Mouse (Mus musculus) cerebellum, postnatal 14 days (tissue): ENCODE measurements at regions not wholly inside any gene's neighbourhood (a gene's known extent, or its start where the extent isn't known, plus 50 kb on each side); places are given as distances from the start of the nearest gene placed in this dataset.

Experiments
- DNase-seq, 2 experiments: peaks; one replicate each; pipeline ENCODE4 v3.0.0; 2021; ENCODE audit warnings: mixed read lengths in 2 of 2

GRCm38 (mm10) chr2:99060726-99061125 is 393.6 kb upstream of the Gm10800 start:
- no peak for DNase-seq

GRCm38 (mm10) chr2:99046557-99047233 is 379.6 kb upstream of the Gm10800 start:
- no peak for DNase-seq

- no peak for DNase-seq
Observed at GRCm38 (mm10) chr2:98996621-98997020, 329.5 kb upstream of the Gm10800 start.

- peak; percentile 50 to 55 for DNase-seq
Observed at GRCm38 (mm10) chr2:98995456-98995855, 328.4 kb upstream of the Gm10800 start.

- no peak for DNase-seq
Observed at GRCm38 (mm10) chr2:98954585-98954984, 287.5 kb upstream of the Gm10800 start.
